Mouse (Mus musculus): ENCODE data around the gene Pnmt. TPM values are rescaled to one million over a fixed set of nuclear protein-coding genes. Genes with fewer than 3 reads are reported as not detected.
"Not testable (repeated sequence)": the region's sequence is repeated elsewhere in the genome, so short reads cannot be mapped to it uniquely, and the experiment has no call there.

The Pnmt gene
- polyA plus RNA-seq, 1 experiment from 2014 or later: 0.62 TPM

DNA sequence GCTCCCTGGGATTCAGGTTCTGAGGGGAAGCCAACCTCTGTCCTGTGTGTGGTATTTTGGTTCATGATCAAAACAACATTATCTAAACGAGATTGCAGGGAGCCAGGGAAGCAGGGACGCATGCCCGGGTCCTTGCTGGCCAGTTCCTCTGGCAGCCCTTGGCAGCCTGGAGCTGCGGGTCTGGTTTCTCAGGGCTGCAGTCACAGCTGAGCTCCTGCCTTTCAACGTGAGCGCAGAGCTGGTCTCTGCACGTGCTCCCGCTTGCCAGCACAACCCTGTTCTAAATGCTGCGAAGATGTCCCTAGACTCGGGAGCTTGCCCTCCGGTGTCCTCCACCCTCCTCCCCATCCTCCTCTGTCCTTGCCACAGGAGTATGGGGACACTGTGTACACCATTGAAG, 8.5 kb upstream of the Pnmt start:
- Histone ChIP-seq H3K27ac (replicated peaks; ENCODE audit: low read depth, low read length) (no peak overlapping the region), H3K27me3 (ENCODE audit: control insufficient read depth, insufficient read depth, low read length) (no peaks in the 10 kb centered on the region), H3K9me3 (ENCODE audit: control insufficient read depth, low read length) (no peaks in the 10 kb centered on the region), H3K9ac (replicated peaks; ENCODE audit: low read length) (no peak overlapping the region), H3K4me1 (ENCODE audit: control insufficient read depth, insufficient read depth, low read length) (no peaks in the 10 kb centered on the region), H3K4me2 (ENCODE audit: low read length) (no peak overlapping the region), H3K36me3 (ENCODE audit: control insufficient read depth, insufficient read depth, low read length) (peaks cover 64% of the 10 kb centered on the region), H3K4me3 (replicated peaks; ENCODE audit: low read depth, low read length) (no peak overlapping the region)
- ATAC-seq (ENCODE audit: low FRiP score, low TSS enrichment): no peak
- DNase-seq: no peak
- 89% methylated on average over 11 of the region's 11 CpGs for WGBS

DNA sequence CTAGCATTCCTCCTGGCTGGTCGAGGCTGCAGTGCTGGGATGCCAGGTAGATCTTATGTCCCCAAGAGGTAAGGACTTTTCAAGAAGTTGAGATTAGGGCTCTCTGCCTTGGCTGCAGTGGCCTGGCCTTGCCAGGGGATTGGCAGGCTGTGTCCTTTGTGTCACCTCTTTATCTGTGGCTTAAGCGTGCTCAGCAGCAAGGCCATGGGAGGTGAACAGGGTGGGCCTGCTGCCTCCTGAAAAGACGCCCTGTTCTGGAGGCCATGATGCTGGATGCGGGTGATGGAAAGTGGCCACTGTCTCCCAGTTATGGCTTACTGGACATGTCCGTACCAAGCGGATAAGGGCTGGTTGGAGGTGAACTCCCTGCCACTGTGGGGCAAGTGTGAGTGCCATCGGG, 6.9 kb upstream of the Pnmt start:
- Histone ChIP-seq H3K4me1 (ENCODE audit: control insufficient read depth, insufficient read depth, low read length) (no peaks in the 10 kb centered on the region), H3K27ac (replicated peaks; ENCODE audit: low read depth, low read length) (no peak overlapping the region), H3K27me3 (ENCODE audit: control insufficient read depth, insufficient read depth, low read length) (no peaks in the 10 kb centered on the region), H3K9me3 (ENCODE audit: control insufficient read depth, low read length) (no peaks in the 10 kb centered on the region), H3K4me3 (replicated peaks; ENCODE audit: low read depth, low read length) (no peak overlapping the region), H3K9ac (replicated peaks; ENCODE audit: low read length) (no peak overlapping the region), H3K36me3 (ENCODE audit: control insufficient read depth, insufficient read depth, low read length) (peaks cover 64% of the 10 kb centered on the region), H3K4me2 (ENCODE audit: low read length) (no peak overlapping the region)
- DNase-seq (no peak), ATAC-seq (ENCODE audit: low FRiP score, low TSS enrichment) (no peak)
- WGBS: 91% methylated on average over 7 of the region's 7 CpGs

DNA sequence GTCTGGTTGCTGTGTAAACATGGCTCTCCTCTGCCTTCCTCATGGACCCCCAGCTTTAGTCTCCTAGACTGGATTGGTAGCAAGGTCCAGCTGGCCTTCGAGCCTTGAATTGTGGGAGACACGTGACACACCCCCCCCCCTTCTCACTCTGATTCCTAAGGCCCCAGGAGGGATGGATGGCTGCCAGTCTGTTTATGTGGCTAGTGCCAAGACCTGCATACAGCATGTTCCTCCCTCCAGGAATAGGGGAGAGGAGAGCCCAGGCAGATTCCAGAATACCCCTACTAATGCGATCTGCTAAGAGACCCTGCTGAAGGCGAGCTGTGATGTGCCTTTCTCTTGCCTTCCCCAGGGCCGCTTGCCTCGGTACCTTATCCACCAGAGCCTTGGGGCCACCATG, 6.1 kb upstream of the Pnmt start:
- Histone ChIP-seq H3K36me3 (ENCODE audit: control insufficient read depth, insufficient read depth, low read length) (peaks cover 58% of the 10 kb centered on the region), H3K4me3 (replicated peaks; ENCODE audit: low read depth, low read length) (no peak overlapping the region), H3K4me2 (ENCODE audit: low read length) (no peak overlapping the region), H3K4me1 (ENCODE audit: control insufficient read depth, insufficient read depth, low read length) (no peaks in the 10 kb centered on the region), H3K9me3 (ENCODE audit: control insufficient read depth, low read length) (no peaks in the 10 kb centered on the region), H3K27ac (replicated peaks; ENCODE audit: low read depth, low read length) (no peak overlapping the region), H3K27me3 (ENCODE audit: control insufficient read depth, insufficient read depth, low read length) (no peaks in the 10 kb centered on the region), H3K9ac (replicated peaks; ENCODE audit: low read length) (no peak overlapping the region)
- WGBS: 83% methylated on average over 6 of the region's 6 CpGs
- ATAC-seq (ENCODE audit: low FRiP score, low TSS enrichment) (no peak), DNase-seq (peak; percentile 53)

DNA sequence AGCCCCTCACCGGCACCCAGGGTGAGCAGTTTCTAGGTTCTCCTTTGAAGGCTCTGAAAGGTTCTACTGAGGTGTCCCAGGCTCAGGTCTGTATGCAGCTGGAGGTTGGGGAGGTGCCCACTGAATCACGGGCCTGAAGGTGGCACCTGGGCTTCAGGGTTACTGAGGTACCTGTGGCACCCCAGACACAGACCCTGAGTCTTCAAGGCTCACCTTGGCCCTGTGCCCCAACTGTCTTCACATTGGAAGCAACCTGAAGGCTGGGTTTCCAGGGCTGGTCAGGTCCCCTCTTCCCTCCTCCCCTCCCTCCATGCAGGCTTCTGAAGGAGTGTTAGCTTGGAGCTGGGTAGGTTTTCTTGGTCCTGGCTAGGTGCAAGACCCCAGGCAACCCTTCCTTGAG, 4.6 kb upstream of the Pnmt start:
- Histone ChIP-seq H3K27me3 (ENCODE audit: control insufficient read depth, insufficient read depth, low read length) (peaks cover 3% of the 10 kb centered on the region; the same call in 1 of the 2 replicates), H3K36me3 (ENCODE audit: control insufficient read depth, insufficient read depth, low read length) (peaks cover 43% of the 10 kb centered on the region), H3K4me2 (ENCODE audit: low read length) (no peak overlapping the region), H3K4me3 (replicated peaks; ENCODE audit: low read depth, low read length) (no peak overlapping the region), H3K9me3 (ENCODE audit: control insufficient read depth, low read length) (no peaks in the 10 kb centered on the region), H3K27ac (replicated peaks; ENCODE audit: low read depth, low read length) (no peak overlapping the region), H3K9ac (replicated peaks; ENCODE audit: low read length) (no peak overlapping the region), H3K4me1 (ENCODE audit: control insufficient read depth, insufficient read depth, low read length) (no peaks in the 10 kb centered on the region)
- whole genome bisulfite sequencing: 96% methylated on average over 2 of the region's 2 CpGs
- DNase-seq: no peak
- no peak for ATAC-seq (ENCODE audit: low FRiP score, low TSS enrichment)

DNA sequence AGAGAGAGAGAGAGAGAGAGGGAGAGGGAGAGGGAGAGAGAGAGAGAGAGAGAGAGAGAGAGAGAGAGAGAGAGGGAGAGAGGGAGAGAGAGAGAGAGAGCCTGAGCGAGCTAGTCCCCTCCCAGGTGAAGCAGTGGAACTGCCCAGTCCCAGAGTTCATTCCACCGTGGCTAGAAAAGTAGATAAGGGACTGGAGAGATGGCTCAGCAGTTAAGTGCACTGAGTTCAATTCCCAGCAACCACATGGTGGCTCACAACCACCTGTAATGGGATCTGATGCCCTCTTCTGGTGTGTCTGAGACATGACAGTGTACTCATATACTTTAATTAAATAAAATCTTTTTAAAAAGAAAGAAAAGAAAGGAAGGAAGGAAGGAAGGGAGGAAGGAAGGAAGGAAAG, 3.8 kb upstream of the Pnmt start:
- ATAC-seq (ENCODE audit: low FRiP score, low TSS enrichment); DNase-seq; H3K9ac ChIP-seq (replicated peaks; ENCODE audit: low read length); H3K4me2 ChIP-seq (ENCODE audit: low read length); H3K4me1 ChIP-seq (ENCODE audit: control insufficient read depth, insufficient read depth, low read length); H3K9me3 ChIP-seq (ENCODE audit: control insufficient read depth, low read length); H3K27ac ChIP-seq (replicated peaks; ENCODE audit: low read depth, low read length); H3K4me3 ChIP-seq (replicated peaks; ENCODE audit: low read depth, low read length): not testable (repeated sequence)
- peaks cover 35% of the 10 kb centered on the region for H3K36me3 ChIP-seq (ENCODE audit: control insufficient read depth, insufficient read depth, low read length)
- WGBS: 49% methylated on average over 2 of the region's 2 CpGs
- peaks cover 10% of the 10 kb centered on the region; the same call in 1 of the 2 replicates for H3K27me3 ChIP-seq (ENCODE audit: control insufficient read depth, insufficient read depth, low read length)

DNA sequence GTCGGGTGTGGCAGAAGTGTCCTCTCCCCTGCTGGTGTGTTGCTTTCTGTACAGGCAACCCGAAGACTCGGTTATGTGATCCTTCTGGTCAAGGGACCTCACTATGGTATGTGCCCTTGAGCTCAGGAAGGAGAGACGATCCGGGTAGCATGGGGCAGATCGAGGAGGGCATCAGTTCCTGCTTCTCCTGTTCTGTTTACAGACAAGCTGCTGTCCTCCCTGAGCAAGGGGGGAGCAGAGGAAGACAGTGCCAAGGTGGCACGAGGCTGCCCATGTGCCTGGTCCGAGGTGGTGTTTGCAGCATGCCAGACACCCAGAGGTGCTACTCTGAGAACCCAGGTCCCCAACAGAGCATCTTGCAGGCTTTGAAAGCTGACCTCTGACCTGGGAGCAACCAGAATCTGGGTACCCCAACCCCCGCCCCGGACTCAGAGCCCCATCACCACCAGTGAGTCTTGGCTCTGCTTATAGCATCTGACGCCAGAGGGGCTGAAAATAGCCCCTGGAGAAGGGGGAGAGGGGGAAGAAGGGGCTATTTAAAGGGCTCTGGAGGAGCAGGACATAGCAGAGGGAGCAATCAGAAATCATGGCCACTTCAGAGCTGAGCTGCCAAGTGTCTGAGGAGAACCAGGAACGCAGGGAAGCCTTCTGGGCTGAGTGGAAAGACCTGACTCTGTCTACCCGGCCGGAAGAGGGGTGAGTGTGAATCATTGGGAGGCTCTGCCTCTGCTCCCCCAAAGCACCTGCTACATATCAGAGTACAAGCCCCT, 2.8 kb upstream of the Pnmt start, which contains the start of gene Tcap:
Tcap (plus strand) TSS at position 551 of the 770 bp plus-strand sequence.
- Histone ChIP-seq H3K27me3 (ENCODE audit: control insufficient read depth, insufficient read depth, low read length) (peaks cover 20% of the 10 kb centered on the region; the same call in 1 of the 2 replicates), H3K4me2 (ENCODE audit: low read length) (no peak within 1 kb of the TSS), H3K36me3 (ENCODE audit: control insufficient read depth, insufficient read depth, low read length) (peaks cover 25% of the 10 kb centered on the region), H3K9me3 (ENCODE audit: control insufficient read depth, low read length) (no peaks in the 10 kb centered on the region), H3K27ac (replicated peaks; ENCODE audit: low read depth, low read length) (no peak within 1 kb of the TSS), H3K9ac (replicated peaks; ENCODE audit: low read length) (no peak within 1 kb of the TSS), H3K4me3 (replicated peaks; ENCODE audit: low read depth, low read length) (no peak within 1 kb of the TSS), H3K4me1 (ENCODE audit: control insufficient read depth, insufficient read depth, low read length) (no peaks in the 10 kb centered on the region)
- ATAC-seq (ENCODE audit: low FRiP score, low TSS enrichment) (no peak), DNase-seq (no peak)
- 68% methylated on average over 14 of the region's 14 CpGs for WGBS

DNA sequence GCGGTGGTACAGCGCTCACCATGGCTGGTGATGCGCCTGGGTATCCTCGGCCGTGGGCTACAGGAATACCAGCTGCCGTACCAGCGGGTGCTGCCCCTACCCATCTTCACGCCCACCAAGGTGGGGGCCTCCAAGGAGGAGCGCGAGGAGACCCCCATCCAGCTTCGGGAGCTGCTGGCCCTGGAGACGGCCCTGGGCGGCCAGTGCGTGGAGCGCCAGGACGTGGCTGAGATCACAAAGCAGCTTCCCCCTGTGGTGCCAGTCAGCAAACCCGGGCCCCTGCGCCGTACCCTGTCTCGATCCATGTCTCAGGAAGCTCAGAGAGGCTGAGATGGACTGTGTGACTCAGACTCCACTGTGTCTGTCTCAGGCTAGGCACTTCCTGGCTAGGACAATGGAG, 2.0 kb upstream of the Pnmt start:
- ATAC-seq (ENCODE audit: low FRiP score, low TSS enrichment): no peak
- Histone ChIP-seq H3K27ac (replicated peaks; ENCODE audit: low read depth, low read length) (no peak overlapping the region), H3K27me3 (ENCODE audit: control insufficient read depth, insufficient read depth, low read length) (peaks cover 20% of the 10 kb centered on the region; the same call in 1 of the 2 replicates), H3K36me3 (ENCODE audit: control insufficient read depth, insufficient read depth, low read length) (peaks cover 17% of the 10 kb centered on the region), H3K4me1 (ENCODE audit: control insufficient read depth, insufficient read depth, low read length) (no peaks in the 10 kb centered on the region), H3K4me2 (ENCODE audit: low read length) (no peak overlapping the region), H3K9me3 (ENCODE audit: control insufficient read depth, low read length) (no peaks in the 10 kb centered on the region), H3K4me3 (replicated peaks; ENCODE audit: low read depth, low read length) (no peak overlapping the region), H3K9ac (replicated peaks; ENCODE audit: low read length) (no peak overlapping the region)
- WGBS: 70% methylated on average over 20 of the region's 20 CpGs
- DNase-seq: no peak

DNA sequence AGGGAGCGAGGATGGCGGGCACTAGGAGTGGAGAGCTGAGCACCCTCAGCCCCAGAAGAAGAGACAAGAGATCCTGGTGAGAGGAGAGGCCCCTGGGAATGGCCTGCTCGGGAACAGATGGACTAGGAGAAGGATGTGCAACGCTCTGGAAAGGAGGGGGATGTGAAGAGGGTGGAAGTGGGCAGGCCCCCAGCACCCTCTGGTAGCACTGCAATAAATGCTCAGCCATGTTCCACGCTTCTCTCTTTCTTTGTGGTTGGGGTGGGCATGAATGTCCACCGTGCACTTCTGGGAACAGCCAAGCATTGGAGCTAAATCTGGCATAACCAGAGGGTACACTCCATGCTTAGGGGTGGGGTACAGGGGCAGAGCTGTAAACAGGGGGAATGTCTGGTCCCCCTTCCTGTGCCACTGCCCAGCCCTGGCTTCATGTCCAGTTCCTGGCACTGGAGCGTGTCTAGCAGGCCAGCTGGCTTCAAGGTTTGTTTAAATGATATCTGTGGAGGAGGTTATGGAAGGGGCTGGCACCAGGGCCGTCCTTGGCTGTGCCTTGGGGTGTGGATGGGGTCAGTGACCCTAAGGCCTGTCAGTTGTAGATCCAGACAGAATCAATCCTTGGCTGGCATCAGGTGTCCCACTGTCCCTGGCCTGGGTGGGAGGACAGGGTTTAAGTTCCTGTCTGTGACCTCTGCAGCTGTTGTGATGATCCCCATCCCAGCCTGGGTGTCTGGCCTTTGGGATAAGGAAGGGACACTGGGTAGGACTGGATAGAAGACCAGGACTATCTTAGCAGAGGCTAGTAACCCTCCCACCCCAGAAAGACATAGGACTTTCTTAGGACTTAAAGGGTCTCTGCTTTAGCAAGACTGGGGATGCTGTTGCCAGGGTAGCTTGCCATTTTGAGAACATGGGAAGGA, 1.3 kb upstream of the Pnmt start:
- H3K4me3 ChIP-seq (replicated peaks; ENCODE audit: low read depth, low read length): no peak overlapping the region
- no peaks in the 10 kb centered on the region for H3K4me1 ChIP-seq (ENCODE audit: control insufficient read depth, insufficient read depth, low read length)
- peaks cover 10% of the 10 kb centered on the region for H3K36me3 ChIP-seq (ENCODE audit: control insufficient read depth, insufficient read depth, low read length)
- no peak overlapping the region for H3K4me2 ChIP-seq (ENCODE audit: low read length)
- no peaks in the 10 kb centered on the region for H3K9me3 ChIP-seq (ENCODE audit: control insufficient read depth, low read length)
- ATAC-seq (ENCODE audit: low FRiP score, low TSS enrichment): no peak
- no peak overlapping the region for H3K27ac ChIP-seq (replicated peaks; ENCODE audit: low read depth, low read length)
- WGBS: 61% methylated on average over 8 of the region's 8 CpGs
- peaks cover 20% of the 10 kb centered on the region; the same call in 1 of the 2 replicates for H3K27me3 ChIP-seq (ENCODE audit: control insufficient read depth, insufficient read depth, low read length)
- no peak overlapping the region for H3K9ac ChIP-seq (replicated peaks; ENCODE audit: low read length)
- DNase-seq: no peak

Data from midbrain, embryonic 14.5 days (tissue).